Mouse (Mus musculus): ENCODE measurements at regions not wholly inside any gene's neighbourhood (a gene's known extent, or its start where the extent isn't known, plus 50 kb on each side); places are given as distances from the start of the nearest gene placed in this dataset.

GRCm38 (mm10) chr6:31204839-31205238, 193.7 kb upstream of the Mkln1 start:
- TF ChIP-seq CTCF (IDR thresholded peaks at IDR 0.05; ENCODE audit: borderline replicate concordance, control insufficient read depth, extremely low read depth, insufficient read depth, low read length, poor library complexity) (no peak), POLR2A (IDR thresholded peaks at IDR 0.05; ENCODE audit: control insufficient read depth, extremely low read depth, insufficient read depth, low read length, poor library complexity) (no peak)

Measured in thymus, adult 2 months (tissue).